Mouse (Mus musculus): ENCODE measurements around the gene Serpinb1b. TPM values are rescaled to one million over a fixed set of nuclear protein-coding genes. Genes with fewer than 3 reads are reported as not detected.

Serpinb1b gene
- polyA plus RNA-seq, 1 experiment from 2014 or later, result 5.1 TPM

DNA sequence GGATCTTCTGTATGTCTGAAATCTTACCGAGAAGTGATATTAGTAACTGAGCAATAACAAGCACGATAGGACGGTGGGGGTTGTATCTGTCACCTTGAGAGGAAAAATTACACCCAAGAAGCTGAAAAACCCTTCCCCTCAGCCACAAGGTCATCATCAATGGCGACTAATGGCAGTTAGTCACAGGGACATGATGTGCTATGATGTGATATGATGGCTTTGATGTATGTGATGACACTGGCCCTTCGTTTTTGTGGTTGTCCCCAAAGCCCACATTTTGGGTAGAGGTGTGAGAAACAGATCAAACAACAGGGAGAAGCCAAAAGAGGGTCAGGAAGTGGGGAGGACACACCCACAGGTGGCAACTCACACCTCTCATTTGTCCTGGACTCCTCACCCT is 6.6 kb upstream of the Serpinb1b start:
- DNase-seq (ENCODE audit: low read depth, low spot score) (no peak), ATAC-seq (no peak)
- ChIA-PET POLR2A (no interaction called here), CTCF (interaction anchor here (1.2 to 2.0 kb wide), 3 partner anchors 57 to 169 kb away, joined by 3 to 7 read pairs (median 3); no protein-coding TSS in a partner anchor)
- in situ Hi-C loops (cut with MboI; ENCODE audit: low pct_unique_long_range_greater_than_20kb), result loop anchor here (5.0 to 10.0 kb wide), 3 partner anchors 64 to 693 kb away; no protein-coding TSS in a partner anchor
- no peak for TF ChIP-seq CTCF (IDR thresholded peaks at IDR 0.05)
- H3K27me3 ChIP-seq, result no peaks in the 10 kb centered on the region

DNA sequence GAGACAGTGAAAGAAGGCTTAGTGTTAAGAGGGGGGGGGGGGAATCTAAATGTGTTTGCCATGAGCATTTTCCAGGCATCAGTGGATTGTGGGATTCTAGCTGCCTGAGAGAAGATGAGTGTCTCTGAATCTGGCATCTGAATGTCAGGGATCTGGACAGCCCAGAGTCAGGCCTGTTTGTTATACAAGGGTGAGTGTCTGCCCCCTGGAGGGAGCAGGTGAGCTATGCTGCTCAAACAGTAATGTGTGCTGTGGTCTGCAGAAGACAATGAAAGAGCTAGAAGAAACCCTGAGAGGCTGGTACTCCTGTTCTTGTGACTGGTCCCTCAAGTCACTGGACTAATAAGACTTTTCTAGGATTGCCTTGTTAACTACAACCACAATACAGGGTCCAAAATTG is 4.3 kb upstream of the Serpinb1b start:
- no peak for DNase-seq (ENCODE audit: low read depth, low spot score)
- ATAC-seq, result peak; percentile 78
- no peaks in the 10 kb centered on the region for H3K27me3 ChIP-seq
- TF ChIP-seq CTCF (IDR thresholded peaks at IDR 0.05), result peak; percentile 89
- POLR2A ChIA-PET, result no interaction called here
- CTCF ChIA-PET, result interaction anchor here (0.6 to 2.1 kb wide), 16 partner anchors 8 to 806 kb away, joined by 3 to 14 read pairs (median 4); partner anchors contain the start of gene Serpinb6b
- in situ Hi-C loops (cut with MboI; ENCODE audit: low pct_unique_long_range_greater_than_20kb), result loop anchor here (5.0 to 10.0 kb wide), 3 partner anchors 67 to 691 kb away; no protein-coding TSS in a partner anchor

DNA sequence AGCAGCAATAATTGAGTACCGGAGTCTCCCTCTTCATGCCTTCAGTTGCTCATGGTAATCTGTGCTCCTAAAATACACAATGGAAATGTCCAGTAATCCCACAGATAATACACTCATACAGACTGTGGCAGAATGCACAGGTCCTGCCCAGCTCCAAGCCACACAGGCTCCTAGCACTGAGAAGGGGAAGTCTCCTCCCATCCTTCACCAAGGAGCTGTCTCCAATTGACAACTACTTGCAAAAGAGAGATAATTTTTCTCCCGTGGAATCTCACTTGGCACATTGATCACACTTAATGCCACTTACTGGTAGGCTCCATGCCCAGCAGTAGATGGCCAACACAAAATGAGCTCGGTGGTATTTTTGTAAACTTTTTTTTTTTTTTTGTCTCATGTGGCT is 2.1 kb upstream of the Serpinb1b start:
- ATAC-seq (no peak), DNase-seq (ENCODE audit: low read depth, low spot score) (no peak)
- in situ Hi-C loops (cut with MboI; ENCODE audit: low pct_unique_long_range_greater_than_20kb), result loop anchor here (10.0 kb wide), 1 partner anchor 689 kb away; no protein-coding TSS in a partner anchor
- no peaks in the 10 kb centered on the region for H3K27me3 ChIP-seq
- ChIA-PET CTCF (no interaction called here), POLR2A (no interaction called here)
- TF ChIP-seq CTCF (IDR thresholded peaks at IDR 0.05), result no peak

DNA sequence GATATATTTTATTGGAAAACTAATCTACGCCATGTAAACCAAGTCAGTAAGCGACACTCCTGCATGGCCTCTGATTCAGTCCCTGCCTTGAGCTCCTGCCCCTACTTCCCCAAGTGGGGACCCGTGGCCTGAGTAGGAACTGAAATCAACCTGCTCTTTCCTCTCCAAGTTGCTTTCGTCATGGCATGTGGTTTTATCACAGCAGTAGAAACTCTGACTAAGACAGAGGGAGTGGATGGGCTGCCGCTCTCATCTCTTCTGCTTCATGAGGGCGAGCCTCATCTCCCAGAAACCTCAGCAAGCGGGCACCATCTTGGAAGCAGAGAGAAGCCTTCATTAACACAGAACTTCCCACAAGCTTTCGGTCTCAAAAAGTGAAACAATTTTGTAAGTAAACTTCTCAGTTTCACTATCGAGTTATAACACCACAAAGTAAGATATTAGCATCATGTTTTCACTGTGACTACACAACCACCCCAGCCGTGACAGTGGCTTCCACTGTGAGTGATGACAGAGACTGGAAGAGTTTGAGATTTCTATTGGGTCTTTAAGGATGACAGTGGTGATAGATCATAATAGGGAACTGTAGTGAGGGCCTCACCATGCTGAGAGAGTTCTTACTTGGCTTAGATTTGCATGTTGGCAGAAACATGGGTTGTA is 1.2 kb upstream of the Serpinb1b start:
- CTCF ChIA-PET, result no interaction called here
- no peaks in the 10 kb centered on the region for H3K27me3 ChIP-seq
- POLR2A ChIA-PET, result interaction anchor here (0.7 kb wide), 1 partner anchor 422 kb away, joined by 3 read pairs; no protein-coding TSS in a partner anchor
- DNase-seq (ENCODE audit: low read depth, low spot score), result no peak
- no peak for TF ChIP-seq CTCF (IDR thresholded peaks at IDR 0.05)
- no peak for ATAC-seq
- in situ Hi-C loops (cut with MboI; ENCODE audit: low pct_unique_long_range_greater_than_20kb), result loop anchor here (10.0 kb wide), 1 partner anchor 688 kb away; no protein-coding TSS in a partner anchor

DNA sequence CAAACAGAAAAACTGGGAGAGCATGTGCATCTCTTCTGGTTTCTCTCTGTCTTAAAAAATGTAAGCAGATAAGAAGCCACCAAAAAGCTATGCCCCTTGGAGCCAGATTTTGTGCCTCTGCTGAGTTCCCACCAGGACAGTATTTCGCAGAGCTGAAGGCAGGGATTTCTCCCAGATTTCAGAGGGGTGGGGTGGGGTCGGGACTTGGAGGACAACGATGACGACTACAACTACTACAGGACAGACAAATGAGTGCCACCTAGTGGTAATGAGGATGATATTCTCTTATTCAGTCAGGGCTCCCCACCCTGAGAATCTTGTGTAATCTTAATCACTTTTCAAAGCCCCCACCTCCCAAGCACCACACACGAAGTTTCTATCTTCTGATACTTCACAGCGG is 1.0 kb downstream of the Serpinb1b start:
- ChIA-PET CTCF (interaction anchor here (1.5 to 1.8 kb wide), 2 partner anchors 166 to 177 kb away, joined by 4 to 8 read pairs; no protein-coding TSS in a partner anchor), POLR2A (no interaction called here)
- no peak for DNase-seq (ENCODE audit: low read depth, low spot score)
- ATAC-seq, result no peak
- peak; percentile 46 for TF ChIP-seq CTCF (IDR thresholded peaks at IDR 0.05)
- in situ Hi-C loops (cut with MboI; ENCODE audit: low pct_unique_long_range_greater_than_20kb), result loop anchor here (10.0 kb wide), 1 partner anchor 685 kb away; no protein-coding TSS in a partner anchor
- H3K27me3 ChIP-seq, result no peaks in the 10 kb centered on the region

DNA sequence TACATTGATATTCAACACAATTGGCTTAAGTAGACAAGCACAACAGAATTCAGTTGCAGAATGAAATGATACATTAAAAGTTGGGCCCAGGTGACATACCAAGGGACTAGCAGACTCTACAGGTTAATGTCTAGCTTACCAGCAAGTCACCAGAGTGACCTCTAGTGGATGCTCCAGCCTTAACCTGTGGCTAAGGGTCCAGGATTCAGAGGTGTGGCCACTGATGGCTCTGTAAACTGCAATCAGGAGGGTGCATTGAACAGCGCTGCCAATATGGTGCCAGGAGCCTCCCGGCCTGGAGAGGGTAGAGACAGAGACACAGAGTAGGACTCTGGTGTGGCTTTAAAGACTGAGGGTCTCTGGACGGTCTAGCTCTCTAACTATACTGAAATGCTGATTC is 2.0 kb downstream of the Serpinb1b start:
- in situ Hi-C loops (cut with MboI; ENCODE audit: low pct_unique_long_range_greater_than_20kb), result loop anchor here (5.0 kb wide), 2 partner anchors 482 to 817 kb away; no protein-coding TSS in a partner anchor
- H3K27me3 ChIP-seq, result no peaks in the 10 kb centered on the region
- ChIA-PET POLR2A (no interaction called here), CTCF (interaction anchor here (0.8 to 1.5 kb wide), 3 partner anchors 116 to 177 kb away, joined by 3 to 5 read pairs (median 4); partner anchors contain the start of gene Serpinb6b)
- TF ChIP-seq CTCF (IDR thresholded peaks at IDR 0.05), result peak; percentile 61
- ATAC-seq (no peak), DNase-seq (ENCODE audit: low read depth, low spot score) (no peak)

DNA sequence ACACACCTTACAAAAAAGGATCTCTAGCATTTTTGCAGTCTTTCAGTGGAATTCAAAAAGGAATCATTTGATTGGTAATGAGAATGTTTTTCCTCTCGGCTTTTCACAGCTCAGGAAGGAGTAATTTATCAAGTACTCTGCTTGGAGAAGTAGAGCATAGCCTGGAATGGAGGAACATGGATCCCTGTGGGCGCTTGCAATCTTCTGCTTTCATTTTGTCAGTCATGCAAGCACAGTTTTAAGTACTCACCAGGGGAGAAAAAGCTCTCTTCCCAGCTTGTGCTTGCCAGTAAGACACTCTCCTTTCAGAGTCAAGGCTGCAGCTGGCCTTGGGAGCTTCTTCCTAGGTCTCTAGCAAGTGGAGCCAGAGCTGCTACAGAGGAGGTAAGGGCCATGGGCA is 5.5 kb downstream of the Serpinb1b start:
- in situ Hi-C loops (cut with MboI; ENCODE audit: low pct_unique_long_range_greater_than_20kb), result loop anchor here (5.0 kb wide), 2 partner anchors 478 to 813 kb away; no protein-coding TSS in a partner anchor
- H3K27me3 ChIP-seq, result no peaks in the 10 kb centered on the region
- no peak for DNase-seq (ENCODE audit: low read depth, low spot score)
- TF ChIP-seq CTCF (IDR thresholded peaks at IDR 0.05), result no peak
- CTCF ChIA-PET, result interaction anchor here (1.3 to 2.3 kb wide), 4 partner anchors 9 to 181 kb away, joined by 3 to 7 read pairs (median 4); no protein-coding TSS in a partner anchor
- no peak for ATAC-seq
- POLR2A ChIA-PET, result no interaction called here

DNA sequence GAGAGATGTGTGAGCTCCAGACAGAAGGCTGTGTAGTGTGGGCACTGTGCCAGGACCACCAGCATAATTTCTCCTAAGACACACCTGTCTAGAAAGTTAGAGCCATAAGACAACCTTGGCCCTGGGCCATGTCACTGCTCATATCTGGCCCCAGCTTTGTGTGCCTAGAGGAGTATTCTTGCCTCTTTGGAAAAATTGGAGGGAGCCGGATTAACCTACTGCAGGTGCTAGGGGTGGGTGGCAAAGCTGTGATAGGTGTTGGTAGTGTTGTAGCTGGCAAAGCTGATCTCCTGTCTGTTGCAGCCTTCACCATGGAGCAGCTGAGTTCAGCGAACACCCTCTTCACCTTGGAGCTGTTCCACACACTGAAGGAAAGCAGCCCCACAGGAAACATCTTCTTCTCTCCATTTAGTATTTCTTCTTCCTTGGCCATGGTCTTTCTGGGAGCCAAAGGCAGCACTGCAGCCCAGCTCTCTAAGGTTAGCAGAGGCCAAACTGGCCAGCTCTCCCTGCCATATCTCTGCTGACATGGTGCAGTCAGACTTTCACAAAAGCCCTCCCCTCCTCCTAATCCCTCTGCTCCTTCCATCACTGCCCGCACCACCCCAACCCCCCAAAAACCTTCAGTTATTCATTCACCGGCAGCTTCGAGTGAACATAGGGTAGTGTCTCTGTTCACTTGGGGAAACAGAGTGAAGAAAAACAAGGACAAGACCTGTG is 6.8 kb downstream of the Serpinb1b start:
- POLR2A ChIA-PET, result no interaction called here
- ATAC-seq, result peak; percentile 31
- in situ Hi-C loops (cut with MboI; ENCODE audit: low pct_unique_long_range_greater_than_20kb), result loop anchor here (5.0 kb wide), 2 partner anchors 477 to 812 kb away; no protein-coding TSS in a partner anchor

DNA sequence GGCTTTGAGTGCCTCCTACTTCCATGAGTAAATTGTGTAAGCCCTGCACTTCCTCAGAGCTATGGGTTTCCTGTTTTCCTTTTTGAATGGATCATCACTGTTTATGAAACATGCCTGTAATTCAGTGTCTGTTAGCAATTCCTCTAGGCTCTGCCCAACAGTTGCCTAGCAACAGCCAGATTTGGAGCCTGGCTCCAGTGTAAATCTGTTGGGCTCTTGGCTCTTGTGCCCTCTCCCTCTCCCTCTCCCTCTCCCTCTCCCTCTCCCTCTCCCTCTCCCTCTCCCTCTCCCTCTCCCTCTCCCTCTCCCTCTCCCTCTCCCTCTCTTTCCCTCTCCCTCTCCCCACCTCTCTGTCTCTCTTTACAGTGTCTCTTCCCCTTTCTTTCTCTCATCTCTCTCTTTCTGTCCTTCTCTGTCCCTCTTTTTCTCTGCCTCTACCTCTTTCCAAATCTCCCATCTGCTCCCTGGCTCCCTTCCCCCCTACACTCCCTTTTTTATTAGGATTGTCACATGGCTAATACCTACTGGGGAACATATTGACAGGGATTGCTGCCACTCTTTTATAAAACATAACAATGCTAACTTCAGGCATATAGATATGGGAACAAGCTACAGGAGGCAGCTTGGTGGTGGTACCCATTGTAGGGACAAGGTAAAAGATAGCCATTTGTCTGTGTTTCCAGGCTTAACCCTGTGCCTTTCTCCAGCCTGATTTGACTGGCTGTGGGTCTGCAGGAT is 7.5 kb downstream of the Serpinb1b start:
- no peak for DNase-seq (ENCODE audit: low read depth, low spot score)
- peak; percentile 54 for ATAC-seq
- CTCF ChIA-PET, result interaction anchor here (1.6 to 2.3 kb wide), 2 partner anchors 11 to 183 kb away, joined by 5 to 7 read pairs; no protein-coding TSS in a partner anchor
- in situ Hi-C loops (cut with MboI; ENCODE audit: low pct_unique_long_range_greater_than_20kb), result no loop called here
- no peaks in the 10 kb centered on the region for H3K27me3 ChIP-seq
- POLR2A ChIA-PET, result no interaction called here
- no peak for TF ChIP-seq CTCF (IDR thresholded peaks at IDR 0.05)

More for the DNA sequence above, 6.8 kb downstream of the Serpinb1b start:
- no peaks in the 10 kb centered on the region for H3K27me3 ChIP-seq
- CTCF ChIA-PET, result interaction anchor here (1.3 to 2.3 kb wide), 5 partner anchors 11 to 183 kb away, joined by 3 to 7 read pairs (median 3); no protein-coding TSS in a partner anchor
- TF ChIP-seq CTCF (IDR thresholded peaks at IDR 0.05), result no peak
- DNase-seq (ENCODE audit: low read depth, low spot score), result no peak

DNA sequence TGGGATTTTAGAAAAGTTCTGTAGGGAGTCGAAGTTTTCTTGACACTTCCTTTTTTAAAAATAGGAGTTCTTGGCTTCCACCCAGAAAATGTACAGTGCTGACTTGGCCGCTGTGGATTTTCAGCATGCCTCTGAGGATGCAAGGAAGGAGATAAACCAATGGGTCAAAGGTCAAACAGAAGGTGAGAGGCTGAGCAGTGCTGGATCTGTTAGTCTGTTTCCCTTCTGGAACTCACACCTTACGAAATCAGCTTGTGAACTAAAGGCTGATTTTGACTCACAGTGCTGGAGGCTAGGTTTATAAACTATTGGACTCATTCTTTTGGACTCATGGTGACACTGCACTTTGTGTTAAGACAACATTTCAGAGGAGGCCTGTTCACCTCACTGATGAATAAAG is 11.2 kb downstream of the Serpinb1b start:
- H3K27me3 ChIP-seq, result no peaks in the 10 kb centered on the region
- DNase-seq (ENCODE audit: low read depth, low spot score) (no peak), ATAC-seq (no peak)
- TF ChIP-seq CTCF (IDR thresholded peaks at IDR 0.05), result no peak
- CTCF ChIA-PET, result no interaction called here
- POLR2A ChIA-PET, result no interaction called here
- in situ Hi-C loops (cut with MboI; ENCODE audit: low pct_unique_long_range_greater_than_20kb), result no loop called here
